Mouse (Mus musculus) ES-CJ7 (cell line): ENCODE data around the gene Olfr1364.

Experiments used
- DNase-seq: peaks from one replicate; pipeline ENCODE4 v3.0.0; 2011; ENCODE audit warnings: low read depth, low spot score

Olfr1364 gene

DNA sequence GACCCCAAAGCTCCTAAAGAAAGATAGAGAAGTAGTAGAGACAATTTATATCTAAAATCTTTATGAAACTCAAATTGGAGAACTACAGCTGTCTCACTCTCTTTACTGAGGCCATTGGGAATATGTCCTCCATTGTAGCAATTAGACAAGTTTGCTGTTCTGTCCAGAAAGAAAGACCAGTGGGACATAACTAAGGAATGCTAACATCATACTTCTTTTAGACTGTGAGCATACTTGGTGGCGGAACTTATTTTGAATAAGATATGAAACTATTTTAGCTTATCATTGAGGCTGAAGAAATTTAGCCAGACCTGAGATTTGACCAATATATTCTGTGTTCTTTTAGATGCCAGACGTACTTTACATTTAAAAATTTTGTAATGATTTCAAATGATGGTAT, at the start of gene Olfr1364:
Gene Olfr1364 (minus strand): TSS at position 101 of the 400 bp plus-strand sequence.
- DNase-seq, result no peak

DNA sequence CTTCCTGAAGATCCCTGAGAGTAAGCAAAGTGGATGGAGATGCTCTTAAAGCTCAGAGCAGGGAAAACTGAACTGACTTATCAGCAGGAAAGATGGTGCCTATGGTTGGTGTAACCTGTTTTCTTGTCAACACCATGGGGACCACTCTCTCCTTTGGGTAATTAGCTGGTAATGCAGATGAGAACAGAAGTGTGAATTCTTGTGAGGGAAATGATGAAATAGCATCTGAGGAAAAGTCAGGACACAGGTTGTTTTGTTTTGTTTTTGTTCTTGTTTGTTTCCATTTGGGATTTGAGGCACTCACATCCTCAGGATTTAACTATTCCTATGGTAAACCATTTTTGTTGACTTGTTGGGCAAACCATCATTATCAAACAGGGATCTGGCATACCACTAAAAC, 32.4 kb upstream of the Olfr1364 start, which contains the start of gene Olfr1362:
Gene Olfr1362 (minus strand): TSS at position 101 of the 400 bp plus-strand sequence.
- DNase-seq, result no peak

DNA sequence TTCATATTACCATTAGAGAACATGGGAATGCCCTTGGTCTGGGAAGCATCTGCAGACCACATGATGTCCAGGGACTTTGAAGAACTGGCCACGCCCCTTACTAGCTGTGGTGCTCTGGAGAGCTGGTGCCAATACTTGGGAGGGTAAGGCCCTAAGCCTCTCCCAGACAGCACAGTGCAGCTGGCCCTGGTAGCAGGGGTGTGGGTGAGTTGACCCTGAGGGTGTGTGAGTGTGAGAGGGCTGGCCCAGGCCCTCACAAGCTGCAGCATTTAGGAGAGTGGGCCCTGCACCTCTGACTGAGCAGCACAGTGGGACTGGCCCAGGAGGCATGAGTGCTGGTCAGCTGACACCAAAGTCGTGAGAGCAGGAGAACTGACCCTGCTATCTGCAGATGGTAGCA, 10.1 kb upstream of the Olfr1364 start:
- no peak for DNase-seq

- DNase-seq, result no peak
Measured at GRCm38 (mm10) chr13:21559793-21560192, 21.8 kb downstream of the Olfr1364 start, which contains the start of gene Olfr1535. Gene Olfr1535, minus strand, starts transcription at chr13:21559893.

GRCm38 (mm10) chr13:21550416-21551110, 31.0 kb downstream of the Olfr1364 start:
- no peak for DNase-seq

- DNase-seq, result no peak
Measured at GRCm38 (mm10) chr13:21549487-21549886, 32.1 kb downstream of the Olfr1364 start.

GRCm38 (mm10) chr13:21542708-21543107, 38.9 kb downstream of the Olfr1364 start, which contains the start of gene Olfr1366:
Gene Olfr1366, minus strand, starts transcription at chr13:21542808.
- DNase-seq, result no peak

DNA sequence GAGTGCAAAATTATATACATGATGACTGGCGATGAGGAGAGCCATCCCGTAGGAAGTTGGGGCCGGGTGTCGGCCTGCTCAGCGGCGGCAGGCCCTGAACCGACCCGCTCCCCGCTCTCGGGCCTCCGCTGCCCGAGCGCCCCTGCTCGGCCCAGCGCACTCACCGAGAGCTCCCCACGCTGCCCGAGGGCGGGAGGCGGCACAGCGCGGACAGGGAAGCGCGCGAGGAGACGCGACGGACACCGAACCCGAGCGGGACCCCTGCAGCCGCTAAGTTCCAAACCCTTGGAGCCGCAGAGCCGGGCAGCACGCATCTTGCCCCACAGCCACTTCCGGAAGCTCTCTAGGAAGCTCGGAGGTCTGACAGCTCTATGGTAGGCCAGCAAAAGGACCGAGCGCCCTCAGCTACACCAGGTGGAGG, 50.8 kb downstream of the Olfr1364 start, which contains the start of gene Zkscan8:
Gene Zkscan8 (minus strand): TSS at position 340 of the 421 bp plus-strand sequence.
- peak; percentile 91 for DNase-seq

DNA sequence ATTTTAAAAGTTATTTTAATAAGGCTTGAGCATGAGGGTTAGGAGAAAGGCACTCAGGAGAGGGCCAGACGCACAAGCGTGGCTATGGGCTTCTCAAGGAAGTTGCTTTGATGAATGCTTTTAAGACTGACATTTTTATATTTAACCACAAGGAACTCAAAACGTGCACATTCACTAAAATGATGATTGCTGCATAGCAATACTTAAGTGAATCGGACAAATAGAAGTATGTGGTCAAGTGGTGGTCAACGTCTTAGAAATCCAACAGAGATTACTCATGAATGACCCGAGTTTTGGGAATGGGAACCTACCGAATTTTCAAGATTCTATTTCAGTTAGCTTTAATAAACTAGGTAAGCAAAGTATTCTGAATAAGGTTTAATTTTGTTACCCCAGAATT, 51.4 kb downstream of the Olfr1364 start:
- DNase-seq, result no peak
